Mouse (Mus musculus) retina, postnatal 1 day (tissue): Measurements from ENCODE around the gene Cbfa2t3.

Experiments used
- DNase-seq: peaks from one replicate; pipeline ENCODE4 v3.0.0-alpha.2; 2012

Cbfa2t3 gene

DNA sequence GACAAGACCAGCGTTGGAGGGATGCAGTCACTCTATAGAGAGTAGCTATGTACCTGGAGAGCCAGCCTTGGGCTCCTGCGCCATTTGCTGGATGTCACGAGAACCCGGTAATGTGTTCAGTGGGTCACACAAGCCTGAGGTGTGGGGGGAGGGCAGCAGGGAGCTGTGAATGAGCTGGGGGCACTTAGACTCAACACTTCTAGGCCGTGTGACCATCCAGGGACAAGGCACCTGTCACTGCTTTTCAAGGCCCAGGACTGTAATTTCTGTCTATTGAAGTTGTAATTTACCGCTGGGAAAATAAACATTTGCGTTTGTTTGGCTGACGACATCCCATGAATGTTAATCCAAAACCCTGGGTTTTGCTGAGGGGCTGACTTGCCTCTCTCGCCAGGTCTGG, 12.0 kb downstream of the Cbfa2t3 start:
- DNase-seq = no peak

DNA sequence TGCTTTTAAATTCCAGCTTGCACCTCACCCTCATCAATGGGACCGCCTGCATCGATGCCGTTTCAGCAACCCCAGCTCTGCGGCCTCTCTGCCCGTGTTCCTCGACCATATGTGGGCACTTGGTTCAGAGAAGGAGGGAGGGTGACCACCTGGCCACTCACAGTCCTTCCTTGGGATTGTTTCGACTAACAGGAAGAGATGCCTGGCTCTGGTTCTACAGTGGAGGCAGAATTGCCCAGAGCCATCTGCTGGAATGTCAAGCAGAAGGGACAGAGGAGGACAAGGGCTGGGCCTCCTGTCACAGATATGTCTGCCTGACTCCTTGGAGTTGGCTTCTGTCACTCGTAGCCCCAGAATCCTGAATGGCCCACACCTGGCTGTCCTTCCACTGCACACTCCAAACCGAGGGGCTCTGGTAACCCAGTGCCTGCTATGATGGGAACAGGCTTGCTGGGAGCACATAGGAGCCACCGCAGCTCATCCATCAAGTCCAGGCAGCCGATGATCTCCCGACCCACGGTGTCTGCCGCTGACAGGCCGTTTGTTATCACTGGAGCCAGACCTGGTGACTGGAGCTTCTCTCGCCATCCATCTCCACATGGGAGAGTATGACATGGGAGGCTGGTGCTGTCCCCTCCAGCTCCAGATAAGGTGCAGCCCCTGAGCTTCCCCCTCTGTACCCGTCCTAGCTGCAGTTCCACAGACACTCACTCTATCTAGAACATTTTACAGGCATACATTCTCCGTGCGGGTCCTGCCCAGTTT, 13.6 kb downstream of the Cbfa2t3 start:
- DNase-seq = no peak

DNA sequence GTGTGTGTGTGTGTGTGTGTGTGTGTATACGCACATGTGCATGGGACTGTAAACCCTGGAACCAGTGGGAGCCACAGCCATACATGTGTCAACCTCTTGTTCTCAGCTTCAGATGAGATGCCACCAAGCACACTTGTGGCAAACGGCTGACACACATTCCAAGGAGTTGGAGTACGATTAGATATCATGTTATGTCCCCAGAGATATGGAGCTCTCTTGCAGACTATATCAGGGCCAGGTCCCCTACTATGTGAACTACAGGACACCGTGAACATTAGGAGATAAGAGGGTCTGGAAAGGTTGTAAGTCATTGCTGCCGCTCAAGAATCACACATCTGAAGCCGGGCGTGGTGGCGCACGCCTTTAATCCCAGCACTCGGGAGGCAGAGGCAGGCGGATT, 16.1 kb downstream of the Cbfa2t3 start:
- no peak for DNase-seq

DNA sequence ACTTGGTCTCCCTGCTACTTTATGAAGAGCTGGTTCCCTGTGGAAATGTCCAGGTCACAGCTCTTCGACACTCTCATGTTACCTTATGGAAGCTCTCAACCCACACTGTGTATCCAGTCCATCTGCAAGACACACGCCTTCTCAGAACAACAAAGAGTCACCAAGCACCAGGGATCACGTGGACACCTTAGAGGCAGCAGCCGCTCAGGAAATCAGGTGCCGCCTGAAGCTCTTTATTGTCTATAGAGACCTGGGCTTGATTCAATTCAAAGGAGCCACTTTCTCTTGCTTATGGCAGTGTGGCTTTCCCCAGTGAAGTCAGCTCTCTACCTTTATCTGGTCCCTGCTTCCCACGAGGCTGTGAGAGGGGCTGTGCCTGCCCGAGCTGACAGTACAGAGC, 18.7 kb downstream of the Cbfa2t3 start:
- no peak for DNase-seq

DNA sequence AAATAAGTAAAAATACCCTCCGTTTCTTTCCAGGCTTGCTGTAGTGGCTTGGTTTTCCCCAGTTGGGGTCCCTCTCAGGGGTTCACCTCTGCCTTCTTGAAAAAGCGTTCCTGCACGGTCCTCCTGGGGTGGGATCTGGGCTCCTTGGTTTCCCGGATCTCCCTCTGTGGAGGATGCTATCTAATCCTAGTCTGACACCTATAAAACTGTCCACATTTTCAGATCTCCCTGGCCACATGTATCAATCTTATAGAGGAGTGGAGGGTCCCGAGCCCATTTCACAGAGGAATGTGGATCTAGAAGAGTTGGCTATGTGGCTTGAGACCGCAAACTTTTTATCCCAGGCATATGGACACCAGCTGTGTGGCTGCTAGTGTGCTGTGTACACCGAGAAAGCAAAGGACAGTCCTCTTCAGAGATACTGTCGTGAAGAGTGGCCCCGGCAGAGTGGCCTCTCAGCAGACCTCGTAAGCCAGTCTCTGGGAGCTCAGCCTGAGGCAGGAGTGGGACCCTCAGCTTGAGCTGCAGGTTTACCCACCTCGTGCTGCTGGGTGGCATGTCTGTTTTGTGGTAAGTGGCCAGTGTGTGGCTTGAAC, 19.5 kb downstream of the Cbfa2t3 start:
- no peak for DNase-seq

DNA sequence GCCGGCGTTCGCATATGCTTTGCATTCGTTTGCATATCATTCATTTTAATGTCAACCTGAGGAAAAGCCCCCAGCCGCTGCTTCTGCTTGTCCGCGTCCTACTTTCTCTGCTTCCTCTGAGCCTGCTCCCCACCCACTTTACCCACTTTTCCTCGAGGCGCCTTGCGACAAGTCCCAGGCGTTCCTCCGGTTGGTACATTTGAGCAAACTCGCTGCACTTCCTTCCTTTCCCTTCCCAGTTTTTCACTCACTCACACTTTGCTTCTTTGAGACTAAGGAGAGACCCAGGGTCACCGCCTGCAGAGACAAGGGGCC, 20.1 kb downstream of the Cbfa2t3 start:
- DNase-seq = no peak

DNA sequence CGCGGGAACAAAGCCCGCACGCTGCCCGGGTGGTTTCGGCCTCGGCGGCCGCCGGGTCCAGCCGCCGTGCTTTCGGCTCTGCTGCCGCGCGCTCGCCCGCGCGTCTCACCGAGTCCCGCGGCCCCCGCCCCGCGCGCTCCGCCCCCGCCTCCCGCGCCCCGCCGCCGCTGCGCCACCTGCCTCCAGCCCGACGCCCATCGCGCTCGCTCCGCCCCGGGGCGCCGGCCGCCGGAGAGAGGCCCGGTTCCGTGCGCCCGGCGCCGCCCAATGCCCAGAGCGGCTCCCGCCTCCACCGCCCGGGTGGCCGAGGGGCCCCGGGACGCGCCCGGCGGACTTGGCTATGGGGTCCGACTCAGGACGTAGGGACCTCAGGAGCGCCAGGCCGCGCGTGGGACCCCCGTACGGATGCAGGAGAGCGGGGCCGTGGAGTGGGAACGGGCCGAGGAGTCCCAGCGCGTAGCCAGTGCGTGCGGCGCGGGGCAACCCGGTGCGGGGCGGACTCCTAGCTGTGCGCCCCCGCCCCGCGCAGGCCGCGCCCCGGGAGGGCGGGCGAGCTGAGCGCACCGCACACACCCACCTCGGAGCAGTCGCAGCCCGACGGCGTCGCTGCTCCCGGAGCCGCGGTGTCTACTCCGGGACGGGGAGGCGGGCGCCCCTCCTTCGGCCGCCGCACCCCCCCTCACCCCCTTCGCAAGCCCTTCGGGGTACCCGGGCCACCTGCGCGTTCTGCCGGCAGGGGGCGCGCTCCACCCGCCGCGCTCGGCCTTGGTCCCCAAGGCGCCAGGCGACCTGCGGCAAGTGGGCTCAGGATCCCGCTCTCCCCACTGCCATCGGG, 20.6 kb downstream of the Cbfa2t3 start:
- peak; percentile 79 for DNase-seq

DNA sequence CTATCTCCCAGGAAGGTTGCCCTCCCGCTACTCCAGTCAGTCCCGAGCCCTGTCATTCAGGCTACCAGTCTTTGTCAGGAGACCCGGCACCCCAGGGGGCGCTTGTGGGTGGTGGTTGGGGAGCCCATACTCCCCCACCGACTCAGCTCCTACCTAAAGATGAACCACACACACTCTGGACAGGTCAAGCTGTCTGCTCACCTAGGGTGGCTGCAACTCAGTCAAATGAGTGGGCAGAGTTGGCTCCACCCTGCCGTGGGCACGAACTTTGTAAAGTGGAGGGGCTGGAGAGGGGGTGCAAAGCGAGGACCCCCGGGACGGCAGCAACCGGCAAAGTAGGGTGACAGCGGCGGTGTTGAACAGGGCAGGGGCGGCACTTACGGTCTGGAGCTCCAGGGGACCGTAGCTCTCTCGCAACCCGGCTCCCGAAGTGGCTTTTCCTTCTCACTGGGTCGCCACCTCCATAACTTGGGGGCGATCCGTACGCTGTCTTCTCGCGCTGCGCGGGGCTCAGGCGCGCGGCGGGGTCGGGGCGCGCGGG, 21.4 kb downstream of the Cbfa2t3 start:
- no peak for DNase-seq

DNA sequence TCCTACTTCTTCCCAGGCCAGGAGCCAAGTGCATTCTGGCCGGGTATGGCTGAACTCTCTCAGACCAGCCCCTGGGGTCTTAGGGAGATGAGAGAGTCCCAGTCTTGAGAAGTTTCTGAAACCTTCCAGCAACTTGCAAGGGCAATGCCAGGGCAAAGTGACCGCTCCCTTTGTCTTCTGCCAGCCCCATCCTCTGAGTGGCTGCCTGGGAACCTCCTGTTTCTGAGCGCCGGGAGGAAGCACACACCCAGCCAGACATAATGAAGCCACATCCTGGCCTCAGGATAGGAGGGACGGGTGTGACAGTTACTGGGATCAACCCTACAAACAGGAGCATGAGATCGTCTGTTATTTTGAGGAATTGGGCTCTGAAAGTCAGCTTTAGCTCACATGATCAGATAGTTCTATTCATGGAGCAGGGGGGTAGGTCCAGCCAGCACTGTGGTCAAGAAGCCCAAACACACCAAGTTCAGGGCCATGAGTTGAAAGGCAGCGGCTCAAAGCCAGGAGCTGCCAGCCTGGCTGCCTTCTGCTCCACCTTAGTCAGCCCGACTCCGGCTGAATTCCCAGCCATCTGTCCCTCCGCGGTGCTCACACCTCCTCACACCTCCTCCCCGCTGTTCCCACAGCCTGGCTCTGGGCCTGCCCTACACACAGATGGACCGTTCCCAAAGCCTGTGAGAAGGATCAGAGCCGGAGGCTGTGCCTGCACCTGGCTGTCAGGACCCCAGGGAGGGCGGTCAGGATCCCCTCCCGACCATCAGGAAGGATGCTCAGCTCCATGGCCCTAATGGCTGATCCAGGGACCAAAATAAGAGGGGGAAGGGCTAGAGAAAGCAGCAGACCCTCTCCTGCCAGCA, 22.1 kb downstream of the Cbfa2t3 start:
- peak; percentile 77 for DNase-seq

DNA sequence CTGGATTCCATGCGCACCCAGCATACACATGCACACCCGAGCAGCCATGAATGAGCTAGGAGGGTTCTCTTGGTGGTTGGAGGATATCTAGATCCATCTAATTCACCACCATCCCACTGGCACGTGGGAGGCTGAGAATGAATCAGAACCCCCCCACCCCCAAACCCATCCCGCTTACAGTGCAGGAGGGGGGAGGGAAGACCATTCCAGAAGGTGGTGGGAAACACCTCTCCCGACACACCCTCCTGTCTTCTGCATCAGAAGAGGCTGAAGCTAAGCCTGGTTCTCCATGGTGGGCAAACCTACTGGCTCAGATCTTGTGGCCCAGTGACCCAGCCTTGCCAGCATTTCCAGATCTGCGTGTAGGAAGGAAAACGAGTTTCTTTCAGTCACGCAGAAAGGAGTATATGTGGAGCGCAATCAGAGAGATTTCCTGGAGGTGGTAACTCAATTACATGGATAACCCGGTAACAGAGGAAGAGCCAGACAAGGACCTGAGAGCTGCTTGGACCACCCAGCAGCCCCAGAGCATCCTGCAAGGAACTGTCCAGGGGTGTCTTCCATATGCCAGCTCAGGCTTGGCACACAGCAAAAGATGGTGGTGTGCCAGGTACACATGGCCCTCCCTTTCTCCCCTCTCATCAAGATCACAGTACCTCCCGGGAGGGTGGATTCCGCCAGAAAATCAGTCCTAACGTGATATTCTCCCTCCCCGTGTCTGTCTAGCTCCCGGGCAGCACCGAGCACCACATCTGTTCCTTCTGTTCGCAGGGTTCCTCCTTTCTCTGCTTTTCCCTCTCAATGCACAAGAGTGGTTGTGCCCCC, 23.1 kb downstream of the Cbfa2t3 start:
- no peak for DNase-seq

DNA sequence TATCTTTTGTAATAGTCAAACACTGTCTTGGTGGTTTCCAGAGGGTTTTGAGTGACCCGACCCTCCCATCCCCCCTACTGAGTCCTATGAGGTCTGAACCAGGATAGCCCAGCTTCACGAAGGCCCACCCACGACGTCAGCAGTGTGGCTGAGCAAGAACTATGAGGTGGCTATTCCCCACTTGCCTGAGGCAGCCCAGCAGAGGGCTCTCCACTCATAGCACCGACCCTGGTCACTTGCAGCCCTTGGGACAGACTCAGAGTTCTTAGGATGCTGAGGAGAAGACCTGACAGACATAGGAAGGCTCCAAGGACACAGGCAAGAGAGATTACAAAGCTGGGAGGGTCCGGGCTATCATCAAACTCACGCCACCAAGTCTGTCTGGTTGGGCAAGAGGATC, 23.9 kb downstream of the Cbfa2t3 start:
- peak; percentile 37 for DNase-seq

DNA sequence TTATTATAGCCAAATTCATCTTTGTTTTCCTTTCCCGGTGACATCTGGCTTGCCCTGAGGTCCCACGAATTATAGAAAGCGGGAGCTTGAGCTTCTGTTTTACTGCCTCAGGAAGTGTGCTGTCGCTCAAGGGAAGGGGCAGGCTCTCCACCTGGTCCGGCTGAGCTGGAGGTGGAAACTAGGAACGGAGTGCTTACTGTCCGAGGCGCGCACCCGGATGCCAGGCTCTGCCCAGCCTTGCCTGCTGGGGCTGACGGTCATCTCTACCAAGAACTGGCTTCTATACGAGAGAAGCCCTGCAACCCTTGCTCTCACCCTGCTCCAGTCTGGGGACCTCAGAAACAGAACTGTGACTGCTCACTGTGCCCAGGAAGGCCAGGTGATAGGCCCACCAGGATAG, 24.9 kb downstream of the Cbfa2t3 start:
- DNase-seq = no peak

DNA sequence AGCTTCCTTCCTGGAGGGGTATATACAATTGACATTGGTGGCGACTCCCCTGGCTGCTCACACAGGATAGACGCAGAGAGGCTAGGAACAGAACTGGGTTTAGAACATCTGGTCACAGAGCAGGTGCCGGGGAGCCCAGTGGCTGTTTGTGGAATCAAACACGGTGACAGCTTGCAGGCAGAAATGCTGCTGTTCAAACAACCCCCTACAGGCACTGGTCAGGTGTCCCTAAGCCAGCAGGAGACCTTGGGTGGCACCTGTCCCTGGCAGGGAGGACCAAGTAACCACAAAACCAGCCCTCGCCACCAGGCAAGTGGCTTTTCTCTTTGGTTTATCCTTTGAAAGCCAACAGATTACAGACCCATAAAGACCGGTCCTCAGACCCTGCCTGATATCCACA, 27.0 kb downstream of the Cbfa2t3 start:
- DNase-seq = no peak

DNA sequence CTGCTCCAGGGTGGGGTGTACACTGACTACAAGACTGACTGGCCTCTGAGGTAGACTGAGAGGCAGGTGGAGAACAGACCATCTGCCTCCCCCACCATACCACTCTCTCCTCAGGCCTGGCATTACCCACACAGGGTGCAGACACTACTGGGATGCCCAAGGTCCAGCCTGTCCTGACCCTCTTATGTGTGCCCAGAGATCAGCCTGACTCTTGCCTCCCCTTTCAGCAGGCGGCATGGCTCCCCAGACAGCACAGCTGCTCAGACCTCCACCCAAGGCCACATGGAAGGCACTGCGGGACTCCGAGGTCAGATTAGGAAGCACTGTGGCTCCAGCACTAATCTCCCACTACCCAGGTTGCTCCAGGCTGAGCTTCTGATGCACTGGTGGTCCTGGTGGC, 28.2 kb downstream of the Cbfa2t3 start:
- no peak for DNase-seq

DNA sequence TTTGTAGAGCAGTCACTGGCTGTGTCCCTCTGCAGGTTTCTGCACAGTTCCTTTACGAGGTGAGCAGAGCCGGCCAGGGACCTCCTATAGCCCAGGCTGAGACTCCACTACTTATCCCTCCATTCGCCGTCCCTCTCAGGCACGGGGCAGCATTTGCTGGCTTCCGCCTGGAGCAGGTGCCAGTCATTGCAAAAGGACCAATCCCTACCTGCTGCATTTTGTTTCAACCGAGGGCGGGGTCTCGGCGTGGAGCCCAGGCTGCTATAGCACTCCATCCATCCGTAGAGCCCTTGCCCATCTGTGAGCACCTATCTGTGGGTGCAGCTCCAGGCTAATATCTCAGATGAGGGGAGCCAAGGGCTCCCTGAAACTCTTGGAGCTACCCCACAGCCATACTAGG, 28.9 kb downstream of the Cbfa2t3 start:
- no peak for DNase-seq

DNA sequence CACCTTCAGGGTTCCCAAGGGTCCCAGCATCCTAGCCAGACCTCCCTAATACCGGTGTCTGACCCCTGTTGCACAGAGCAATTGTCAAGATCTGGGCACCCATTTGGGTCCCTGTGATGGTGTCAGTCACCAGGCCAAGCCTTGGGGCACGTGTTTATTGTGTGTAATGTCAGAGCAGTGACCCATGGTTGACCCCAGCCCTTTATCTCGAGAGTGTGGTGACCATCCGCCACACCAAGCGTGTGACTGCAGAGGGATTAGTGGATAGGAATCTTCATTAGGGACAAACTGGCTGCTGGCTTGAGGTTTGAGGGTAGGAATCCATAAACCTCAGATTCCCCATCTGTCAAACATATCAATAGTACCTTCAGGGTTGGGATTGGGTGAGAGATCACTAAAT, 29.5 kb downstream of the Cbfa2t3 start:
- DNase-seq = peak; percentile 24

DNA sequence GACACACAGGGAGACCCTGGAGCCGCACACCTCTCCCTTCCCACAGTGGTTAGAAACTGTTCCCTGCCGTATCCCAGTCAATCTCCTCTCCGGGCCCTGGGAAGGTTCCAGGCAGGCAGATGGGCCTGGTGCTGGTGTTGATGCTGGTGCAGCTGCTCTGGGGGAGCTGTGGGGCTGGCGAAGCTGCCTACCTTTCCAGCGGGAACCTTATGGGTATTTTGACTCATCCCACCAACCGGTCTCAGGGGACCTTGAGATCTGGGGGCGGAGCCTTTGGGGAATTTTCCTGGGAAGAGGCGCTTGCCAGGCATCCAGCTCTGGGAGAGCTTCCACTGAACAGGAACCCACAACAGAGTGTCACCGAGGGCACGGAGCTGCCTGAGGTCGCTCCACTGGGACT, 31.1 kb downstream of the Cbfa2t3 start:
- no peak for DNase-seq

DNA sequence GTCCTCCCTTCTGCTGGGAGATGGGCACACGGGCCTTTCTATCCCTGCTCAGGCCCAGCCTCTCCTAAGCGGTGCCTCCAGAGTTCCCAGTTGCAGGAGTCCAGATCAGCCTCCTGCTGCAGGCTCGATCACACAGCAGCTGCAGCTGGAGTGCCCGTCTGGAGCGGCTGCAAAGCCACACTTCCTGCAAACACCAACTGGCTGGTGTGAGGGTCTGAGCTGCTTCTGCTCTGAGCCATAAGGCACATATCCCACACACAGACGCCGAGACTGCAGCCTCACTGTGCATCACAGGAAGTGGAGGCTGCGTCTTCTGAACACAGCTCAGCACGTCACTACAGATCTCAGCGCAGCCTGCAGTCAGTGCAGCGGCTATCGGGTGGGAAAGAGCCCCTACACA, 32.1 kb downstream of the Cbfa2t3 start:
- DNase-seq = no peak

DNA sequence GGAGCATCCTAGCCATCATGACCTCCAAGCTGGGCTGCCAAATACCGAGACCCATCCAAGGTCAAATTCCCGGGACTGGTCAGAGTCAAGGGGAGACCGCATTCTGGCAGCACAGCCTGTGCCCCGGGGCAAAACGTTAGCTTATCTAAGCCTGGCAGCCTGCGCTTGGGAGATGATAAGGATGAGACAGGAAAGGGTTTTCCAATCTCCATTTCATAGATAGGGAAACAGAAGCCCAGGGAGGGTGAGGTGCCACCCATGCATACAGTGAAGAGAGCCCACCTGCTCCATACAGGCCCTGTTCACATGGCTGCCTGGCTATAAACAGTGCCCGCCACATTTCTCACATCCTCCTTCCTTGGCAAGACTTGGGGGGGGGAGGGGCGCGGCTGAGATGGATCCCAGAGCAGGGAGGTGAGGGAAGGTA, 32.6 kb downstream of the Cbfa2t3 start:
- DNase-seq = peak; percentile 46

DNA sequence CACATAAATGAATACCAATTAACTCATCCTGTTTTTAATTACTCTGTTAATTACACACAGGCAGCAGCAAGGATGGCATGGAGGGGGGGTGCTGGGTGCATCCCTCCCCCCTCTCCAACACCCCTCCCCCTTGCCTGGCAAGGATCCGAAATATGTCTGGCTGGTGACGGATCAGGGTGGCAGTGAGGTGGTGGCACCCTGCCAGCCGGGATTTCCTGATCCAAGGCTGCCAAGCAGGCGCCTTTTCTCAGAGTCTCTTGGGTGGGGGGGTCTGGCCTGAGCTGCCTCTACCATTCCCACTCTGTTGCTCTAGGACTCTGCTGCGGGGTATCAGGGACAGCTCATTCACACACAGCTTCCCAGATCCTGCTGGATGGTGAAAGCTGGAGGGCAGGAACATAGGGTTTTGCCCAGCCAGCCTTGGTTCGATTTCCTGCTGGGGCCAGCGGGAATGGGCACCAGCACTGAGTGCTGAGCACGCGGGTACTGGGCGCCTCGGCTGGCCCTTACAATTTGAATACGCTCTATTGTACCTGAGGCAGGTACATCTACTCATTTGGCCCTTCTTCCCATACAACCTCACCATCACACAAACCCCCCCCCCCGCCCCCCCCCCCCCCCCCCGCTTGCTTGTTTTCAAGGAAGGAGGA, 33.1 kb downstream of the Cbfa2t3 start:
- DNase-seq = peak; percentile 81

DNA sequence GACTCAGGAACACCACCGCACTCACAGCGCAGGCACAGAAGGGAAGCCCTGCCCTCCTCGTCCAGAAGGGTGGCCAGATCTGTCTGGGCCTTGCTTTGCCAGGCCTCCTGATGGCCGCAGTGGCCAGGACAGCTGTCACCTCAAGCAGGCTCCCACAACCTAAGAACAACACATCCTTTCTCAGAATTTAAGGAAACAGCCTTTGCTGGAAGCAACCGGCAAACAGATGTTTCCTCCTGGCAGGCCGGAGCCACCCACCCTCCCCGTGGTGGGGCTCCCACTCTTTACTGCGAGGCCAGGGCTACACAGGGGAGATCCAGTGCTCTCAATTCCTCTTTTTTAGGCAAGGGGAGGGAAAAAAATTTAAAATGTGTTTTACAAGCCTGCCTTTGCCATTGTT, 33.7 kb downstream of the Cbfa2t3 start:
- DNase-seq = peak; percentile 28
